Mouse (Mus musculus): ENCODE data around the gene 1700001L19Rik. TPM values are rescaled to one million over a fixed set of nuclear protein-coding genes. Genes with fewer than 3 reads are reported as not detected.
"Not testable (repeated sequence)": the region's sequence is repeated elsewhere in the genome, so short reads cannot be mapped to it uniquely, and the experiment has no call there.

Gene 1700001L19Rik
- polyA plus RNA-seq (2014; fragmentation: Nextera tagmentation; extraction: Ambion mirVana) = 0.33 and 0.56 TPM in 2 replicates

GRCm38 (mm10) chr13:68597199-68597598 lies at the start of gene 1700001L19Rik:
TSS of gene 1700001L19Rik (plus strand) at chr13:68597421.
- WGBS = 10% methylated on average over 10 of the region's 10 CpGs
- no peak within 1 kb of the TSS for H3K9ac ChIP-seq (replicated peaks; ENCODE audit: low read depth, low read length)
- no peaks in the 10 kb centered on the region for H3K9me3 ChIP-seq (ENCODE audit: control insufficient read depth, low read depth, low read length)
- H3K4me3 ChIP-seq (ENCODE audit: low read depth, low read length) = no peak within 1 kb of the TSS
- no peak within 1 kb of the TSS for H3K27ac ChIP-seq (ENCODE audit: low read length)
- H3K27me3 ChIP-seq (ENCODE audit: control insufficient read depth, insufficient read depth, low read length) = no peaks in the 10 kb centered on the region
- H3K4me1 ChIP-seq (ENCODE audit: control insufficient read depth, insufficient read depth, low read length) = 0 out of 2 replicates have a peak, but pooled peaks cover 5% of the 10 kb centered on the region
- H3K36me3 ChIP-seq (ENCODE audit: control insufficient read depth, insufficient read depth, low read length) = peaks cover 6% of the 10 kb centered on the region
- H3K4me2 ChIP-seq (replicated peaks; ENCODE audit: low read depth, low read length) = no peak within 1 kb of the TSS; the same call in 1 of the 2 replicates
- ATAC-seq (ENCODE audit: insufficient number of reproducible peaks, insufficient read depth, low FRiP score, low read depth) = no peak

GRCm38 (mm10) chr13:68553391-68553790 lies 43.8 kb upstream of the 1700001L19Rik start:
- WGBS = 21% methylated on average over 4 of the region's 6 CpGs

GRCm38 (mm10) chr13:68568110-68568509 lies 29.1 kb upstream of the 1700001L19Rik start:
- no peak overlapping the region for H3K27ac ChIP-seq (ENCODE audit: low read length)
- H3K36me3 ChIP-seq (ENCODE audit: control insufficient read depth, insufficient read depth, low read length) = peaks cover 57% of the 10 kb centered on the region
- no peaks in the 10 kb centered on the region for H3K4me1 ChIP-seq (ENCODE audit: control insufficient read depth, insufficient read depth, low read length)
- no peak for ATAC-seq (ENCODE audit: insufficient number of reproducible peaks, insufficient read depth, low FRiP score, low read depth)
- H3K27me3 ChIP-seq (ENCODE audit: control insufficient read depth, insufficient read depth, low read length) = no peaks in the 10 kb centered on the region
- H3K9me3 ChIP-seq (ENCODE audit: control insufficient read depth, low read depth, low read length) = no peaks in the 10 kb centered on the region
- H3K4me3 ChIP-seq (ENCODE audit: low read depth, low read length) = no peak overlapping the region
- H3K4me2 ChIP-seq (replicated peaks; ENCODE audit: low read depth, low read length) = no peak overlapping the region
- no peak overlapping the region for H3K9ac ChIP-seq (replicated peaks; ENCODE audit: low read depth, low read length)
- WGBS = 93% methylated on average over 9 of the region's 9 CpGs

More at GRCm38 (mm10) chr13:68553391-68553790, 43.8 kb upstream of the 1700001L19Rik start:
- not testable (repeated sequence) for H3K4me1 ChIP-seq (ENCODE audit: control insufficient read depth, insufficient read depth, low read length); H3K27me3 ChIP-seq (ENCODE audit: control insufficient read depth, insufficient read depth, low read length); H3K9me3 ChIP-seq (ENCODE audit: control insufficient read depth, low read depth, low read length); ATAC-seq (ENCODE audit: insufficient number of reproducible peaks, insufficient read depth, low FRiP score, low read depth); H3K36me3 ChIP-seq (ENCODE audit: control insufficient read depth, insufficient read depth, low read length); H3K4me2 ChIP-seq (replicated peaks; ENCODE audit: low read depth, low read length); H3K4me3 ChIP-seq (ENCODE audit: low read depth, low read length); H3K27ac ChIP-seq (ENCODE audit: low read length); H3K9ac ChIP-seq (replicated peaks; ENCODE audit: low read depth, low read length)

- H3K27ac ChIP-seq (ENCODE audit: low read length) = no peak overlapping the region
- no peaks in the 10 kb centered on the region for H3K4me1 ChIP-seq (ENCODE audit: control insufficient read depth, insufficient read depth, low read length)
- H3K27me3 ChIP-seq (ENCODE audit: control insufficient read depth, insufficient read depth, low read length) = no peaks in the 10 kb centered on the region
- H3K9ac ChIP-seq (replicated peaks; ENCODE audit: low read depth, low read length) = no peak overlapping the region
- no peaks in the 10 kb centered on the region for H3K9me3 ChIP-seq (ENCODE audit: control insufficient read depth, low read depth, low read length)
- no peak overlapping the region for H3K4me3 ChIP-seq (ENCODE audit: low read depth, low read length)
- peaks cover 53% of the 10 kb centered on the region for H3K36me3 ChIP-seq (ENCODE audit: control insufficient read depth, insufficient read depth, low read length)
- no peak overlapping the region for H3K4me2 ChIP-seq (replicated peaks; ENCODE audit: low read depth, low read length)
- WGBS = 91% methylated on average over 11 of the region's 11 CpGs
- no peak for ATAC-seq (ENCODE audit: insufficient number of reproducible peaks, insufficient read depth, low FRiP score, low read depth)
Observed at GRCm38 (mm10) chr13:68568548-68568947, 28.7 kb upstream of the 1700001L19Rik start.

- Histone ChIP-seq H3K4me2 (replicated peaks; ENCODE audit: low read depth, low read length) (no peak overlapping the region), H3K9ac (replicated peaks; ENCODE audit: low read depth, low read length) (no peak overlapping the region), H3K27me3 (ENCODE audit: control insufficient read depth, insufficient read depth, low read length) (no peaks in the 10 kb centered on the region), H3K36me3 (ENCODE audit: control insufficient read depth, insufficient read depth, low read length) (peaks cover 42% of the 10 kb centered on the region), H3K4me3 (ENCODE audit: low read depth, low read length) (no peak overlapping the region), H3K27ac (ENCODE audit: low read length) (no peak overlapping the region), H3K9me3 (ENCODE audit: control insufficient read depth, low read depth, low read length) (no peaks in the 10 kb centered on the region), H3K4me1 (ENCODE audit: control insufficient read depth, insufficient read depth, low read length) (no peaks in the 10 kb centered on the region)
- WGBS = 57% methylated on average over 17 of the region's 17 CpGs
- no peak for ATAC-seq (ENCODE audit: insufficient number of reproducible peaks, insufficient read depth, low FRiP score, low read depth)
Observed at GRCm38 (mm10) chr13:68569589-68570336, 27.5 kb upstream of the 1700001L19Rik start.

- WGBS = 84% methylated on average over 19 of the region's 19 CpGs
- no peak overlapping the region for H3K4me3 ChIP-seq (ENCODE audit: low read depth, low read length)
- H3K4me2 ChIP-seq (replicated peaks; ENCODE audit: low read depth, low read length) = no peak overlapping the region
- no peak overlapping the region for H3K9ac ChIP-seq (replicated peaks; ENCODE audit: low read depth, low read length)
- ATAC-seq (ENCODE audit: insufficient number of reproducible peaks, insufficient read depth, low FRiP score, low read depth) = no peak
- H3K4me1 ChIP-seq (ENCODE audit: control insufficient read depth, insufficient read depth, low read length) = no peaks in the 10 kb centered on the region
- peaks cover 31% of the 10 kb centered on the region for H3K36me3 ChIP-seq (ENCODE audit: control insufficient read depth, insufficient read depth, low read length)
- H3K9me3 ChIP-seq (ENCODE audit: control insufficient read depth, low read depth, low read length) = no peaks in the 10 kb centered on the region
- no peak overlapping the region for H3K27ac ChIP-seq (ENCODE audit: low read length)
- H3K27me3 ChIP-seq (ENCODE audit: control insufficient read depth, insufficient read depth, low read length) = no peaks in the 10 kb centered on the region
Observed at GRCm38 (mm10) chr13:68572247-68572646, 25.0 kb upstream of the 1700001L19Rik start.

- H3K27me3 ChIP-seq (ENCODE audit: control insufficient read depth, insufficient read depth, low read length) = no peaks in the 10 kb centered on the region
- no peak overlapping the region for H3K9ac ChIP-seq (replicated peaks; ENCODE audit: low read depth, low read length)
- H3K4me3 ChIP-seq (ENCODE audit: low read depth, low read length) = no peak overlapping the region
- no peaks in the 10 kb centered on the region for H3K9me3 ChIP-seq (ENCODE audit: control insufficient read depth, low read depth, low read length)
- peak overlapping the region; percentile 39; the same call in 1 of the 2 replicates for H3K27ac ChIP-seq (ENCODE audit: low read length)
- 59% methylated on average over 10 of the region's 10 CpGs for WGBS
- H3K36me3 ChIP-seq (ENCODE audit: control insufficient read depth, insufficient read depth, low read length) = peaks cover 35% of the 10 kb centered on the region
- H3K4me1 ChIP-seq (ENCODE audit: control insufficient read depth, insufficient read depth, low read length) = no peaks in the 10 kb centered on the region
- ATAC-seq (ENCODE audit: insufficient number of reproducible peaks, insufficient read depth, low FRiP score, low read depth) = peak; percentile 73; the same call in 1 of the 2 replicates
- no peak overlapping the region for H3K4me2 ChIP-seq (replicated peaks; ENCODE audit: low read depth, low read length)
Observed at GRCm38 (mm10) chr13:68572966-68573913, 24.0 kb upstream of the 1700001L19Rik start.

- Histone ChIP-seq H3K4me1 (ENCODE audit: control insufficient read depth, insufficient read depth, low read length) (no peaks in the 10 kb centered on the region), H3K27me3 (ENCODE audit: control insufficient read depth, insufficient read depth, low read length) (no peaks in the 10 kb centered on the region), H3K9ac (replicated peaks; ENCODE audit: low read depth, low read length) (no peak overlapping the region), H3K4me2 (replicated peaks; ENCODE audit: low read depth, low read length) (no peak overlapping the region), H3K4me3 (ENCODE audit: low read depth, low read length) (no peak overlapping the region), H3K27ac (ENCODE audit: low read length) (no peak overlapping the region), H3K36me3 (ENCODE audit: control insufficient read depth, insufficient read depth, low read length) (peaks cover 31% of the 10 kb centered on the region), H3K9me3 (ENCODE audit: control insufficient read depth, low read depth, low read length) (no peaks in the 10 kb centered on the region)
- 84% methylated on average over 4 of the region's 4 CpGs for WGBS
- no peak for ATAC-seq (ENCODE audit: insufficient number of reproducible peaks, insufficient read depth, low FRiP score, low read depth)
Observed at GRCm38 (mm10) chr13:68574398-68574797, 22.8 kb upstream of the 1700001L19Rik start.

Measured in stomach, embryonic 14.5 days (tissue).